Mouse (Mus musculus) liver, adult 2 months (tissue): ENCODE results near the gene Alyref2. TPM values are rescaled to one million over a fixed set of nuclear protein-coding genes. Genes with fewer than 3 reads are reported as not detected.

Experiments used
- DNase-seq: peaks from one replicate; pipeline ENCODE4 v3.0.0-alpha.2; 2011; ENCODE audit warnings: low read depth, low spot score; ENCODE audit errors: extremely low read depth
- H3K27ac ChIP-seq: fragments of 200-500 bp; replicated peaks from 2 replicates; pipeline ENCODE4 v1.5.1; 2012; ENCODE audit warnings: low read depth, mild to moderate bottlenecking, control low read depth, inconsistent platforms, low read length; ENCODE audit not compliant: insufficient read depth
- H3K27me3 ChIP-seq: fragments of 200-500 bp; 2 replicates; pipeline ENCODE4 v1.6.1; 2012; ENCODE audit warnings: mild to moderate bottlenecking, moderate library complexity, low read length, inconsistent platforms; ENCODE audit not compliant: control insufficient read depth, insufficient read depth
- H3K36me3 ChIP-seq: fragments of 200-500 bp; 2 replicates; pipeline ENCODE4 v1.6.1; 2012; ENCODE audit warnings: low read length, inconsistent platforms; ENCODE audit not compliant: control insufficient read depth, insufficient read depth
- H3K4me1 ChIP-seq: fragments of 200-500 bp; 2 replicates; pipeline ENCODE4 v1.6.1; 2011; ENCODE audit warnings: low read length; ENCODE audit not compliant: control insufficient read depth, insufficient read depth
- H3K4me3 ChIP-seq: fragments of 200-500 bp; 2 replicates; pipeline ENCODE4 v1.5.1; 2011; ENCODE audit warnings: low read depth, mild to moderate bottlenecking, control low read depth, low read length, moderate library complexity; ENCODE audit not compliant: insufficient read depth
- H3K79me2 ChIP-seq: fragments of 200-500 bp; 2 replicates; pipeline ENCODE4 v1.6.1; 2012; ENCODE audit warnings: inconsistent platforms, mild to moderate bottlenecking, low read length, moderate library complexity; ENCODE audit not compliant: control insufficient read depth, insufficient read depth
- H3K9ac ChIP-seq: fragments of 200-500 bp; 2 replicates; pipeline ENCODE4 v1.6.1; 2012; ENCODE audit warnings: low read depth, mild to moderate bottlenecking, control low read depth, inconsistent platforms, low read length
- CTCF ChIP-seq: fragments of 200-500 bp; IDR thresholded peaks from 2 replicates; pipeline ENCODE4 v1.5.1; 2011; ENCODE audit warnings: low read depth, low read length, control low read depth
- POLR2A ChIP-seq: fragments of 200-500 bp; IDR thresholded peaks from 2 replicates; pipeline ENCODE4 v1.6.1; 2011; ENCODE audit warnings: low read length, control low read depth; ENCODE audit not compliant: insufficient read depth; ENCODE audit errors: extremely low read depth
- WGBS: fragments of 180-500 bp; shearing (Covaris S2); methylation state at CpG from one replicate; pipeline ENCODE4 v1.1.7; 2018; 5-methylcytosine and 5-hydroxymethylcytosine counted together
- polyA plus RNA-seq: library from polyadenylated mRNA; depleted of rRNA; stranded (reverse); fragments of >200 nt; gene quantifications from 2 replicates; pipeline ENCODE4 v1.2.3, GENCODE M21; 2012
- total RNA-seq: library from RNA; depleted of rRNA; stranded (reverse); fragments of >200 nt; gene quantifications from 2 replicates; pipeline ENCODE4 v1.2.3, GENCODE M21; 2014

Gene Alyref2
- total and polyA plus RNA-seq, 2 experiments, result 3.2 to 5.5 TPM

DNA sequence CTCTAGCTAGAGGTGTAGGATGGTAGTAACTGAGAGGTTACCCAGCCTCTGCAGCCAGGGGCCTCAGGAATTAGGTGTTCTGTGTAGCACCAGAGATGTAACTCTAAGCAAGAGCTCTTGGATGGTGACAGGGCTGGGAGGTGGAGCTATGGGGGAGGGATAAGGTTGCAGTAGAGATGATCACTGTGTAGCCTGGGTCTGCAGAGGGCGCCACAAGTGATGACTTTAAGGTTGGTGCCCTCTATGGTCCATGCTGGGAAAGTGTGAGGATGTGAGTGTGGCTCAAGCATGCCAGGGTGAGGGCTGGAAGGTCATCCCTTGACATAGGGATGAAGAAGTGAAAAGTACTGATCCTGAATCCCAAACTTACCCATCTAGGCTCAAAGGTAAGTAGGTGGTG lies 11.8 kb downstream of the Alyref2 start:
- H3K27me3 ChIP-seq, result no peaks in the 10 kb centered on the region
- no peak overlapping the region for H3K4me3 ChIP-seq
- no peaks in the 10 kb centered on the region for H3K4me1 ChIP-seq
- no peaks in the 10 kb centered on the region for H3K36me3 ChIP-seq
- no peak overlapping the region for H3K9ac ChIP-seq
- 46% methylated on average over 1 of the region's 1 CpGs for WGBS
- H3K79me2 ChIP-seq, result no peaks in the 10 kb centered on the region
- H3K27ac ChIP-seq, result no peak overlapping the region
- peak; percentile 13 for DNase-seq
- no peak for TF ChIP-seq POLR2A
- peak; percentile 26; the same call in 1 of the 2 replicates for TF ChIP-seq CTCF

DNA sequence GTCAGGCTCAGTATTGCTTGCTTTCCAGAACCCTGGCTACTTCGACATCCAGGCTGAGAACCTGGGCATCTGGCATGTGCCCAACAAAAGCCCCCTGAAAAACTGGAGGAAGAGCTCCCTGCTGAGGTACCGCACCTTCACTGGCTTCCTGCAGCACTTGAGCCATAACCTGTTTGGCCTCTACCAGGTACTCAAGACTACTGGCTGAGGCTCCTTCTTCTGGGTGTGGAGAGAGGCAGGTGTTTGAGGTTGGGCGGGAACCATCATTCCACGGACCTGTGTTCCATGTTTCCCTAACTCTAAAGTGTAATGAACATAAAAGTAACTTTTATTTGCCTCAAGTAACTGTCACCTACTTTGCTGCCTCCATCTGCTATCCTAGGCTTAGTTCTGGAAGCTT lies 12.3 kb downstream of the Alyref2 start:
- H3K27ac ChIP-seq, result no peak overlapping the region
- no peak for TF ChIP-seq CTCF
- no peak for TF ChIP-seq POLR2A
- no peaks in the 10 kb centered on the region for H3K4me1 ChIP-seq
- no peaks in the 10 kb centered on the region for H3K36me3 ChIP-seq
- DNase-seq, result no peak
- WGBS, result 90% methylated on average over 4 of the region's 4 CpGs
- no peaks in the 10 kb centered on the region for H3K79me2 ChIP-seq
- H3K27me3 ChIP-seq, result no peaks in the 10 kb centered on the region
- H3K4me3 ChIP-seq, result no peak overlapping the region
- H3K9ac ChIP-seq, result no peak overlapping the region

DNA sequence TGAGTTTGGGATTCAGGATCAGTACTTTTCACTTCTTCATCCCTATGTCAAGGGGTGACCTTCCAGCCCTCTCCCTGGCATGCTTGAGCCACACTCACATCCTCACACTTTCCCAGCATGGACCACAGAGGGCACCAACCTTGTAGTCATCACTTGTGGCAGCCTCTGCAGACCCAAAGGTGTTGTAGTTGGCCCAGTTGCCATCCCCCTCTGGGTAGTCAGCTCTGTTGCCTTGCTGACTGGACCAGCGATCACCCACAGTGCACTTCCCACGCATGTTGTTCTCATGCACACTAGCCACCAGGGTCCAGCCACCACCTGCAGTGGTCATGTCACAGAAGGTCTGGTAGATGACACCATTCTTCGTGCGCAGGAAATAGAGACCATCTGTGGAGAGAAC lies 28.1 kb downstream of the Alyref2 start:
- TF ChIP-seq POLR2A (no peak), CTCF (no peak)
- WGBS, result 96% methylated on average over 4 of the region's 4 CpGs
- H3K9ac ChIP-seq, result no peak overlapping the region
- H3K36me3 ChIP-seq, result no peaks in the 10 kb centered on the region
- H3K27me3 ChIP-seq, result no peaks in the 10 kb centered on the region
- no peak overlapping the region for H3K4me3 ChIP-seq
- no peaks in the 10 kb centered on the region for H3K79me2 ChIP-seq
- no peaks in the 10 kb centered on the region for H3K4me1 ChIP-seq
- H3K27ac ChIP-seq, result no peak overlapping the region
- DNase-seq, result no peak

GRCm38 (mm10) chr1:171532830-171533229 lies 29.6 kb downstream of the Alyref2 start:
- H3K27me3 ChIP-seq, result no peaks in the 10 kb centered on the region
- DNase-seq, result peak; percentile 32
- WGBS, result 62% methylated on average over 2 of the region's 2 CpGs
- TF ChIP-seq CTCF (peak; percentile 62), POLR2A (no peak)
- no peaks in the 10 kb centered on the region for H3K4me1 ChIP-seq
- H3K27ac ChIP-seq, result no peak overlapping the region
- no peaks in the 10 kb centered on the region for H3K36me3 ChIP-seq
- no peak overlapping the region for H3K9ac ChIP-seq
- no peaks in the 10 kb centered on the region for H3K79me2 ChIP-seq
- H3K4me3 ChIP-seq, result no peak overlapping the region

DNA sequence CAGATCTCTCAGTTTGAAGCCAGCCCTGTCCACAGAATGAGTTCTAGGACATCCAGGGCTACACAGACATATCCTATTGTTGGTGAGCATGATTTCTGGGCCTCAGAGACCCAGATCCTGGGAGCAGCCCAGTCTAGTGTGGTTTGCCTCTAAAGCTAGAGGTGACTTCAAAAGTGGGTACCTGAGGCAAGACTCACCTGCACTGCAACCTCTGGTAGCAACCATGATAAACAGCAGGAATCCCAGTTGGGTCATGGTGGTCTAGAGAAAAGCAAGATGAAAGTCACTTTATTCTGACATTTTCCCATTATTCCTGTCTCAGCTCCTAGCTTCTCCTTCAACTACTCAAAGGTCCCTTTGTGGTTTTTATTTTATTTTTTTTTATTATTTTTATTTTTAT lies 31.3 kb downstream of the Alyref2 start:
- Histone ChIP-seq H3K27me3 (no peaks in the 10 kb centered on the region), H3K36me3 (no peaks in the 10 kb centered on the region), H3K27ac (no peak overlapping the region), H3K79me2 (no peaks in the 10 kb centered on the region), H3K4me1 (no peaks in the 10 kb centered on the region), H3K9ac (no peak overlapping the region), H3K4me3 (no peak overlapping the region)
- DNase-seq, result no peak
- TF ChIP-seq POLR2A (no peak), CTCF (no peak)

DNA sequence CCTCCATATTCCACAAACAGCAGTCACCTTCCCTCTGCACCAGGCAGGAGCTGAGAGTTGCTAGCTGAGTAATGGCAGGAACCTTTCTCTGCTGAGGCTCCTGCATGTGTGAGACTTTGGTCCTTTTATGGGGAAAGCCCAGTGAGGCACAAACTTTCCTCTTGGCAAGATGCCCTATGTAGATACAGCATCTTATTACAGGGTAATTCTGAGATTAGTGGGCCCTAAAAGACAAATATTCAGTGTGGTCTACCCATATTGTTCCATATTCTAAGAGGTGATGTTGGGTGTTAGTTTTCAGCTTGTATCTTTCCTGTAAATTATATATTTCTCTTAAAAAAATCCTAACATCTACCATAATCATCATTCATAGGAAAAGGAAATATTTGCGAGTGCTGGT lies 31.9 kb downstream of the Alyref2 start, which contains the start of gene Itln1:
Gene Itln1 (minus strand): TSS at position 101 of the 400 bp plus-strand sequence.
- no peak within 1 kb of the TSS for H3K4me3 ChIP-seq
- no peaks in the 10 kb centered on the region for H3K36me3 ChIP-seq
- no peaks in the 10 kb centered on the region for H3K4me1 ChIP-seq
- no peak for TF ChIP-seq POLR2A
- no peak for TF ChIP-seq CTCF
- no peak for DNase-seq
- no peaks in the 10 kb centered on the region for H3K79me2 ChIP-seq
- no peak within 1 kb of the TSS for H3K27ac ChIP-seq
- no peaks in the 10 kb centered on the region for H3K27me3 ChIP-seq
- 83% methylated on average over 1 of the region's 1 CpGs for WGBS
- no peak within 1 kb of the TSS for H3K9ac ChIP-seq
